Mouse (Mus musculus) retina, adult 2 months (tissue): ENCODE measurements around the gene Bcdin3d.

Experiments used
- DNase-seq: peaks from one replicate; pipeline ENCODE4 v3.0.0-alpha.2; 2012; ENCODE audit warnings: low read depth, low spot score

Gene Bcdin3d

GRCm38 (mm10) chr15:99440816-99441457 lies 33.6 kb downstream of the Bcdin3d start:
- DNase-seq: no peak

- no peak for DNase-seq
These were observed 34.3 kb downstream of the Bcdin3d start for GRCm38 (mm10) chr15:99440112-99440815.

GRCm38 (mm10) chr15:99438966-99439698 lies 35.4 kb downstream of the Bcdin3d start:
- no peak for DNase-seq

GRCm38 (mm10) chr15:99433913-99434312 lies 40.6 kb downstream of the Bcdin3d start:
- DNase-seq: no peak

- DNase-seq: no peak
These were observed 41.3 kb downstream of the Bcdin3d start for GRCm38 (mm10) chr15:99433081-99433718.

- no peak for DNase-seq
These were observed 42.6 kb downstream of the Bcdin3d start for GRCm38 (mm10) chr15:99431967-99432366.

GRCm38 (mm10) chr15:99431504-99431903 lies 43.0 kb downstream of the Bcdin3d start:
- DNase-seq: no peak

- DNase-seq: no peak
These were observed 43.5 kb downstream of the Bcdin3d start for GRCm38 (mm10) chr15:99431063-99431462.

- no peak for DNase-seq
These were observed 44.1 kb downstream of the Bcdin3d start for GRCm38 (mm10) chr15:99430394-99430793.

GRCm38 (mm10) chr15:99423884-99424283 lies 50.6 kb downstream of the Bcdin3d start:
- DNase-seq: no peak

- DNase-seq: no peak
These were observed 51.4 kb downstream of the Bcdin3d start for GRCm38 (mm10) chr15:99423131-99423530.

GRCm38 (mm10) chr15:99422551-99422950 lies 52.0 kb downstream of the Bcdin3d start:
- DNase-seq: no peak

GRCm38 (mm10) chr15:99421676-99422075 lies 52.9 kb downstream of the Bcdin3d start:
- DNase-seq: no peak

- DNase-seq: no peak
These were observed 53.4 kb downstream of the Bcdin3d start for GRCm38 (mm10) chr15:99421152-99421551.

- no peak for DNase-seq
These were observed 54.0 kb downstream of the Bcdin3d start for GRCm38 (mm10) chr15:99420521-99421014.

GRCm38 (mm10) chr15:99420101-99420500 lies 54.4 kb downstream of the Bcdin3d start:
- no peak for DNase-seq
